Mouse (Mus musculus) midbrain, embryonic 14.5 days (tissue): ENCODE data around the gene Tanc1. TPM values are rescaled to one million over a fixed set of nuclear protein-coding genes. Genes with fewer than 3 reads are reported as not detected.
A peak's percentile ranks its signal among the peaks of the same experiment; 100 is the strongest.

Experiments used
- ATAC-seq: fragments of 200-750 bp; cut with Nextera tagmentation; 2 replicates; pipeline ENCODE4 v1.8.0; 2017; ENCODE audit warnings: moderate number of reproducible peaks, moderate library complexity; ENCODE audit not compliant: low FRiP score, low TSS enrichment
- DNase-seq: peaks from one replicate; pipeline ENCODE4 v3.0.0-alpha.2; 2015
- H3K27ac ChIP-seq: fragments of 300-500 bp; sonication (generic); replicated peaks from 2 replicates; pipeline ENCODE4 v1.5.1; 2014; ENCODE audit warnings: mild to moderate bottlenecking, low read depth, low read length, moderate library complexity
- H3K27me3 ChIP-seq: fragments of 300-500 bp; sonication (generic); 2 replicates; pipeline ENCODE4 v1.6.1; 2014; ENCODE audit warnings: low read length, control low read depth, mixed read lengths; ENCODE audit not compliant: control insufficient read depth, insufficient read depth
- H3K36me3 ChIP-seq: fragments of 300-500 bp; sonication (generic); 2 replicates; pipeline ENCODE4 v1.6.1; 2014; ENCODE audit warnings: low read length, control low read depth; ENCODE audit not compliant: control insufficient read depth, insufficient read depth
- H3K4me1 ChIP-seq: fragments of 300-500 bp; sonication (generic); 2 replicates; pipeline ENCODE4 v1.6.1; 2014; ENCODE audit warnings: mild to moderate bottlenecking, antibody characterized with exemption, low read length, control low read depth; ENCODE audit not compliant: control insufficient read depth, insufficient read depth
- H3K4me2 ChIP-seq: fragments of 300-500 bp; sonication (generic); 2 replicates; pipeline ENCODE4 v1.6.1; 2014; ENCODE audit warnings: mild to moderate bottlenecking, low read length, moderate library complexity
- H3K4me3 ChIP-seq: fragments of 300-500 bp; sonication (generic); replicated peaks from 2 replicates; pipeline ENCODE4 v1.5.1; 2014; ENCODE audit warnings: low read depth, low read length
- H3K9ac ChIP-seq: fragments of 300-500 bp; sonication (generic); replicated peaks from 2 replicates; pipeline ENCODE4 v1.6.1; 2014; ENCODE audit warnings: mild to moderate bottlenecking, low read length, moderate library complexity
- H3K9me3 ChIP-seq: fragments of 300-500 bp; sonication (generic); 2 replicates; pipeline ENCODE4 v1.6.1; 2016; ENCODE audit warnings: low read length, control low read depth, mixed read lengths; ENCODE audit not compliant: control insufficient read depth
- whole genome bisulfite sequencing: fragments of 180-500 bp; shearing (Covaris S2); extraction: QIAGEN DNeasy Blood & Tissue Kit; methylation state at CpG from one replicate; pipeline ENCODE4 v1.1.7; 2014; 5-methylcytosine and 5-hydroxymethylcytosine counted together
- polyA plus RNA-seq: library from polyadenylated mRNA; unstranded; fragments of >200 nt; fragmentation: Nextera tagmentation; extraction: Ambion mirVana; gene quantifications from 2 replicates; pipeline ENCODE4 v1.2.1, GENCODE M21; 2014

Tanc1 gene
- polyA plus RNA-seq, 1 experiment from 2014 or later = 5.5 TPM

GRCm38 (mm10) chr2:59779355-59779754 lies 167.5 kb downstream of the Tanc1 start:
- no peak for ATAC-seq
- Histone ChIP-seq H3K4me2 (no peak overlapping the region), H3K27ac (no peak overlapping the region), H3K27me3 (no peaks in the 10 kb centered on the region), H3K9ac (no peak overlapping the region), H3K4me3 (no peak overlapping the region), H3K36me3 (no peaks in the 10 kb centered on the region), H3K4me1 (no peaks in the 10 kb centered on the region), H3K9me3 (no peaks in the 10 kb centered on the region)
- WGBS = 88% methylated on average over 10 of the region's 10 CpGs
- no peak for DNase-seq

GRCm38 (mm10) chr2:59780240-59780639 lies 168.4 kb downstream of the Tanc1 start:
- H3K4me2 ChIP-seq = no peak overlapping the region
- ATAC-seq = no peak
- H3K9ac ChIP-seq = no peak overlapping the region
- WGBS = 82% methylated on average over 5 of the region's 5 CpGs
- no peak for DNase-seq
- no peaks in the 10 kb centered on the region for H3K27me3 ChIP-seq
- H3K4me1 ChIP-seq = no peaks in the 10 kb centered on the region
- no peak overlapping the region for H3K27ac ChIP-seq
- H3K4me3 ChIP-seq = no peak overlapping the region
- H3K9me3 ChIP-seq = no peaks in the 10 kb centered on the region
- H3K36me3 ChIP-seq = no peaks in the 10 kb centered on the region

GRCm38 (mm10) chr2:59783055-59783831 lies 171.4 kb downstream of the Tanc1 start:
- DNase-seq = peak; percentile 61

GRCm38 (mm10) chr2:59783832-59784627 lies 172.2 kb downstream of the Tanc1 start:
- Histone ChIP-seq H3K27me3 (no peaks in the 10 kb centered on the region), H3K4me1 (peaks cover 7% of the 10 kb centered on the region; the same call in 1 of the 2 replicates), H3K9me3 (no peaks in the 10 kb centered on the region), H3K27ac (no peak overlapping the region), H3K36me3 (no peaks in the 10 kb centered on the region), H3K9ac (no peak overlapping the region), H3K4me2 (no peak overlapping the region), H3K4me3 (no peak overlapping the region)
- no peak for DNase-seq
- 89% methylated on average over 12 of the region's 12 CpGs for WGBS
- no peak for ATAC-seq

More at GRCm38 (mm10) chr2:59783055-59783831, 171.4 kb downstream of the Tanc1 start:
- Histone ChIP-seq H3K9me3 (no peaks in the 10 kb centered on the region), H3K36me3 (no peaks in the 10 kb centered on the region), H3K9ac (no peak overlapping the region), H3K27ac (no peak overlapping the region), H3K4me1 (peaks cover 1% of the 10 kb centered on the region; the same call in 1 of the 2 replicates), H3K4me3 (no peak overlapping the region), H3K4me2 (no peak overlapping the region), H3K27me3 (no peaks in the 10 kb centered on the region)
- WGBS = 53% methylated on average over 12 of the region's 12 CpGs
- ATAC-seq = no peak; the same call in 1 of the 2 replicates

GRCm38 (mm10) chr2:59784628-59784883 lies 172.7 kb downstream of the Tanc1 start:
- DNase-seq (no peak), ATAC-seq (no peak)
- Histone ChIP-seq H3K4me1 (peaks cover 7% of the 10 kb centered on the region; the same call in 1 of the 2 replicates), H3K27ac (no peak overlapping the region), H3K4me3 (no peak overlapping the region), H3K9me3 (no peaks in the 10 kb centered on the region), H3K27me3 (no peaks in the 10 kb centered on the region), H3K36me3 (no peaks in the 10 kb centered on the region), H3K4me2 (no peak overlapping the region), H3K9ac (no peak overlapping the region)
- WGBS = 93% methylated on average over 6 of the region's 6 CpGs

GRCm38 (mm10) chr2:59785597-59785996 lies 173.8 kb downstream of the Tanc1 start:
- Histone ChIP-seq H3K36me3 (no peaks in the 10 kb centered on the region), H3K4me1 (peaks cover 7% of the 10 kb centered on the region; the same call in 1 of the 2 replicates), H3K9ac (no peak overlapping the region), H3K27ac (no peak overlapping the region), H3K4me3 (no peak overlapping the region), H3K4me2 (no peak overlapping the region), H3K27me3 (no peaks in the 10 kb centered on the region), H3K9me3 (no peaks in the 10 kb centered on the region)
- ATAC-seq (no peak), DNase-seq (no peak)
- WGBS = 86% methylated on average over 13 of the region's 13 CpGs

GRCm38 (mm10) chr2:59788704-59789500 lies 177.1 kb downstream of the Tanc1 start:
- H3K27me3 ChIP-seq = no peaks in the 10 kb centered on the region
- ATAC-seq (0 out of 2 replicates have a peak, but pooled peaks have one; percentile 19), DNase-seq (peak; percentile 37)
- H3K4me2 ChIP-seq = no peak overlapping the region
- WGBS = 32% methylated on average over 7 of the region's 7 CpGs
- H3K27ac ChIP-seq = no peak overlapping the region
- H3K4me3 ChIP-seq = no peak overlapping the region
- no peaks in the 10 kb centered on the region for H3K36me3 ChIP-seq
- H3K9ac ChIP-seq = no peak overlapping the region
- no peaks in the 10 kb centered on the region for H3K9me3 ChIP-seq
- H3K4me1 ChIP-seq = peaks cover 7% of the 10 kb centered on the region; the same call in 1 of the 2 replicates

- ATAC-seq (no peak), DNase-seq (no peak)
- no peak overlapping the region for H3K4me3 ChIP-seq
- no peak overlapping the region for H3K9ac ChIP-seq
- H3K27me3 ChIP-seq = no peaks in the 10 kb centered on the region
- H3K27ac ChIP-seq = no peak overlapping the region
- H3K9me3 ChIP-seq = no peaks in the 10 kb centered on the region
- H3K4me2 ChIP-seq = no peak overlapping the region
- H3K36me3 ChIP-seq = no peaks in the 10 kb centered on the region
- peaks cover 7% of the 10 kb centered on the region; the same call in 1 of the 2 replicates for H3K4me1 ChIP-seq
- WGBS = 88% methylated on average over 8 of the region's 8 CpGs
Observed at GRCm38 (mm10) chr2:59791596-59791995, 179.8 kb downstream of the Tanc1 start.
